Mouse (Mus musculus): ENCODE measurements around the gene Akr1cl.

Gene Akr1cl

DNA sequence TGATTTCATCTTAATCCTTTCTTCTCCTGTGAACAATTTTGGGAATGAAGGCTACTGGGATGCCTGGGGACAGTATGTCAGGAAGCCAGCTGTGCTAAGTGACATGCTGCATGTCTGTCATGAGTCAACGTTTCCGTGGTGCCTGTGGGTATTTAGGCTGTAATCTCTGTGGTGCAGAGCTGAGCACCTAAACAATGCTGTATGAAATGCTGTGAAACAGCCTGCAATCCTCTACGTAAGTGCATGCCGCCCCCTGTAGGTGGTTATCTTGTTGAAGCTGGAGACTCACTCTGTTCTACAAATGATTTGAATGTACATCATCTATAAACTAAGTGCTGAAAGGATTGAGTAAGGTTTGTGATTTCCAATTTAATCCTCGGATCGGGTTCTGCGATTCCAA, 46.4 kb downstream of the Akr1cl start:
- peak; percentile 70 to 75 for DNase-seq

DNA sequence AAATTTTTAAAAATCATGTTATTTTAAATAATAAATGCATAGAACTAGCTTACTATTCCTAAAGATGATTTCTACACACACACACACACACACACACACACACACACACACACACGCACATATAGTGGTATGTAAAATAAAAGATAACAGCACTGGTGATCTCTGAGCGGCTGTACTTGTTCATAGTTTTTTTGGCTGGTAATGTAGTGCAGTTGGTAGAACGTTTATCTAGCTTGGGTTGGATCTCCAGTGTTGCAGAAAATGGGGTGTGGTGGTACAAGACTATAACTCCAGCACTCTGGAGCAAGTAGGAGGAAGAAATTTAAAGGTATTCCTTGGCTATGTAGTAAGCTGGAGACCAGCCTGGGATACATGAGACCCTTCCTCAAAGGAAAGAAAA, 49.3 kb downstream of the Akr1cl start:
- DNase-seq, result no peak

DNA sequence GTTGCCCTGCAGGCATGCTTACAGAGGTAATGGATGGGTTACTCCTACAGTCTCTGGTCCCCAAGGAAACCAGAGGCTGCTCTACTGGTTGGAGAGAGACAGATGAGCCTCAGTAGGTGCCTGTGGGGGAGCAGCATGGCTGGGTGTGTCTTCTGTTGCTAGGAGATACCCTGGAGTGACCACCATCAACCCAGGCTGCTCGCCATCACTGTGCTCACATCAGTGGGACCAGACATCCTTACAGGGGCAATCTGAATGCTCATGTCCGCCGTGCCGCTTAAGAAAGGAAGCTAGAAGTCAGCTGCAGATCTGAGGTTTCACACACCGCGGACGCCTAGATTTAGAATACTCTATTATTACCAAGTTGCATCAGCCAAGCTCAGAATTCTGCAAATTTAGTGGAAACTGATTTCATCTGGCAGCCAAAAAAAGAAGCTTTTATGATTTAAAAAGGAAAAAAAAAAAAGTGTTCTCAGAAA, 54.2 kb downstream of the Akr1cl start:
- peak in 1 of 2 experiments; percentile 7 for DNase-seq

- DNase-seq, result no peak
Observed at GRCm38 (mm10) chr1:64975346-64975745, 57.2 kb downstream of the Akr1cl start.

- no peak for DNase-seq
Observed at GRCm38 (mm10) chr1:64970685-64971084, 61.9 kb downstream of the Akr1cl start.
